Mouse (Mus musculus): Measurements from ENCODE around the gene Rnd2. TPM values are rescaled to one million over a fixed set of nuclear protein-coding genes. Genes with fewer than 3 reads are reported as not detected.
"Not testable (repeated sequence)": the region's sequence is repeated elsewhere in the genome, so short reads cannot be mapped to it uniquely, and the experiment has no call there.

The Rnd2 gene
- polyA plus RNA-seq, 1 experiment, result 19.2 TPM

- Histone ChIP-seq H3K79me3 (ENCODE audit: low read depth) (peaks cover 6% of the 10 kb centered on the region), H3ac (ENCODE audit: control insufficient read depth, insufficient read length, low read depth) (peak overlapping the region; percentile 56), H3K4me3 (ENCODE audit: insufficient read depth, poor library complexity, severe bottlenecking) (peak overlapping the region; percentile 36), H3K79me2 (ENCODE audit: control insufficient read depth, insufficient read depth) (peaks cover 21% of the 10 kb centered on the region), H3K27me3 (ENCODE audit: control insufficient read depth, insufficient read depth, insufficient read length) (no peaks in the 10 kb centered on the region), H3K36me3 (ENCODE audit: control insufficient read depth, insufficient read depth) (no peaks in the 10 kb centered on the region)
- TF ChIP-seq MYOG (IDR thresholded peaks at IDR 0.05; ENCODE audit: control insufficient read depth, extremely low read depth, insufficient read length), result no peak
- TF ChIP-seq FOSL1 (IDR thresholded peaks at IDR 0.05; ENCODE audit: insufficient read depth, low read length, poor library complexity, severe bottlenecking), result no peak
- TF ChIP-seq CEBPB (IDR thresholded peaks at IDR 0.05; ENCODE audit: low read depth), result no peak
- TF ChIP-seq MAX (IDR thresholded peaks at IDR 0.05), result no peak
- TF ChIP-seq MYOD1 (IDR thresholded peaks at IDR 0.05; ENCODE audit: control insufficient read depth, insufficient read length, low read depth), result no peak
- TF ChIP-seq USF1 (IDR thresholded peaks at IDR 0.05; ENCODE audit: low read depth), result no peak
- no peak for TF ChIP-seq CTCF (IDR thresholded peaks at IDR 0.05; ENCODE audit: control insufficient read depth, insufficient read depth, insufficient read length)
Observed at GRCm38 (mm10) chr11:101468263-101468688, 3.5 kb downstream of the Rnd2 start.

GRCm38 (mm10) chr11:101468731-101469130, 3.9 kb downstream of the Rnd2 start:
- Histone ChIP-seq H3K4me3 (ENCODE audit: insufficient read depth, poor library complexity, severe bottlenecking) (no peak overlapping the region), H3K79me2 (ENCODE audit: control insufficient read depth, insufficient read depth) (peaks cover 16% of the 10 kb centered on the region), H3K79me3 (ENCODE audit: low read depth) (peaks cover 6% of the 10 kb centered on the region), H3K27me3 (ENCODE audit: control insufficient read depth, insufficient read depth, insufficient read length) (no peaks in the 10 kb centered on the region), H3K36me3 (ENCODE audit: control insufficient read depth, insufficient read depth) (no peaks in the 10 kb centered on the region), H3ac (ENCODE audit: control insufficient read depth, insufficient read length, low read depth) (no peak overlapping the region)
- no peak for TF ChIP-seq USF1 (IDR thresholded peaks at IDR 0.05; ENCODE audit: low read depth)
- TF ChIP-seq CTCF (IDR thresholded peaks at IDR 0.05; ENCODE audit: control insufficient read depth, insufficient read depth, insufficient read length), result no peak
- no peak for TF ChIP-seq CEBPB (IDR thresholded peaks at IDR 0.05; ENCODE audit: low read depth)
- TF ChIP-seq FOSL1 (IDR thresholded peaks at IDR 0.05; ENCODE audit: insufficient read depth, low read length, poor library complexity, severe bottlenecking), result no peak
- no peak for TF ChIP-seq MYOD1 (IDR thresholded peaks at IDR 0.05; ENCODE audit: control insufficient read depth, insufficient read length, low read depth)
- no peak for TF ChIP-seq MYOG (IDR thresholded peaks at IDR 0.05; ENCODE audit: control insufficient read depth, extremely low read depth, insufficient read length)
- TF ChIP-seq MAX (IDR thresholded peaks at IDR 0.05), result no peak

- Histone ChIP-seq H3K36me3 (ENCODE audit: control insufficient read depth, insufficient read depth) (no peaks in the 10 kb centered on the region), H3K4me3 (ENCODE audit: insufficient read depth, poor library complexity, severe bottlenecking) (no peak overlapping the region), H3ac (ENCODE audit: control insufficient read depth, insufficient read length, low read depth) (no peak overlapping the region), H3K79me2 (ENCODE audit: control insufficient read depth, insufficient read depth) (peaks cover 12% of the 10 kb centered on the region), H3K79me3 (ENCODE audit: low read depth) (peaks cover 4% of the 10 kb centered on the region), H3K27me3 (ENCODE audit: control insufficient read depth, insufficient read depth, insufficient read length) (no peaks in the 10 kb centered on the region)
- no peak for TF ChIP-seq CTCF (IDR thresholded peaks at IDR 0.05; ENCODE audit: control insufficient read depth, insufficient read depth, insufficient read length)
- no peak for TF ChIP-seq MYOD1 (IDR thresholded peaks at IDR 0.05; ENCODE audit: control insufficient read depth, insufficient read length, low read depth)
- no peak for TF ChIP-seq MAX (IDR thresholded peaks at IDR 0.05)
- TF ChIP-seq CEBPB (IDR thresholded peaks at IDR 0.05; ENCODE audit: low read depth), result no peak
Observed at GRCm38 (mm10) chr11:101469155-101469554, 4.4 kb downstream of the Rnd2 start.

GRCm38 (mm10) chr11:101470206-101470605, 5.4 kb downstream of the Rnd2 start:
- Histone ChIP-seq H3ac (ENCODE audit: control insufficient read depth, insufficient read length, low read depth) (no peak overlapping the region), H3K79me3 (ENCODE audit: low read depth) (no peaks in the 10 kb centered on the region)

GRCm38 (mm10) chr11:101471926-101472325, 7.1 kb downstream of the Rnd2 start:
- Histone ChIP-seq H3K27me3 (ENCODE audit: control insufficient read depth, insufficient read depth, insufficient read length) (no peaks in the 10 kb centered on the region), H3K79me3 (ENCODE audit: low read depth) (no peaks in the 10 kb centered on the region), H3K4me3 (ENCODE audit: insufficient read depth, poor library complexity, severe bottlenecking) (no peak overlapping the region), H3ac (ENCODE audit: control insufficient read depth, insufficient read length, low read depth) (no peak overlapping the region), H3K36me3 (ENCODE audit: control insufficient read depth, insufficient read depth) (no peaks in the 10 kb centered on the region), H3K79me2 (ENCODE audit: control insufficient read depth, insufficient read depth) (no peaks in the 10 kb centered on the region)
- TF ChIP-seq FOSL1 (IDR thresholded peaks at IDR 0.05; ENCODE audit: insufficient read depth, low read length, poor library complexity, severe bottlenecking) (no peak), CTCF (IDR thresholded peaks at IDR 0.05; ENCODE audit: control insufficient read depth, insufficient read depth, insufficient read length) (no peak), MYOD1 (IDR thresholded peaks at IDR 0.05; ENCODE audit: control insufficient read depth, insufficient read length, low read depth) (no peak), CEBPB (IDR thresholded peaks at IDR 0.05; ENCODE audit: low read depth) (no peak), USF1 (IDR thresholded peaks at IDR 0.05; ENCODE audit: low read depth) (no peak), MYOG (IDR thresholded peaks at IDR 0.05; ENCODE audit: control insufficient read depth, extremely low read depth, insufficient read length) (no peak), MAX (IDR thresholded peaks at IDR 0.05) (no peak)

More at GRCm38 (mm10) chr11:101470206-101470605, 5.4 kb downstream of the Rnd2 start:
- TF ChIP-seq CEBPB (IDR thresholded peaks at IDR 0.05; ENCODE audit: low read depth) (no peak), USF1 (IDR thresholded peaks at IDR 0.05; ENCODE audit: low read depth) (no peak), MAX (IDR thresholded peaks at IDR 0.05) (no peak), MYOD1 (IDR thresholded peaks at IDR 0.05; ENCODE audit: control insufficient read depth, insufficient read length, low read depth) (no peak), MYOG (IDR thresholded peaks at IDR 0.05; ENCODE audit: control insufficient read depth, extremely low read depth, insufficient read length) (no peak), FOSL1 (IDR thresholded peaks at IDR 0.05; ENCODE audit: insufficient read depth, low read length, poor library complexity, severe bottlenecking) (no peak), CTCF (IDR thresholded peaks at IDR 0.05; ENCODE audit: control insufficient read depth, insufficient read depth, insufficient read length) (no peak)
- Histone ChIP-seq H3K27me3 (ENCODE audit: control insufficient read depth, insufficient read depth, insufficient read length) (no peaks in the 10 kb centered on the region), H3K79me2 (ENCODE audit: control insufficient read depth, insufficient read depth) (peaks cover 1% of the 10 kb centered on the region), H3K4me3 (ENCODE audit: insufficient read depth, poor library complexity, severe bottlenecking) (no peak overlapping the region), H3K36me3 (ENCODE audit: control insufficient read depth, insufficient read depth) (no peaks in the 10 kb centered on the region)

GRCm38 (mm10) chr11:101472336-101472735, 7.5 kb downstream of the Rnd2 start:
- no peaks in the 10 kb centered on the region for H3K27me3 ChIP-seq (ENCODE audit: control insufficient read depth, insufficient read depth, insufficient read length)
- H3K79me3 ChIP-seq (ENCODE audit: low read depth), result no peaks in the 10 kb centered on the region
- no peak overlapping the region for H3K4me3 ChIP-seq (ENCODE audit: insufficient read depth, poor library complexity, severe bottlenecking)
- TF ChIP-seq CTCF (IDR thresholded peaks at IDR 0.05; ENCODE audit: control insufficient read depth, insufficient read depth, insufficient read length), result no peak
- no peak for TF ChIP-seq FOSL1 (IDR thresholded peaks at IDR 0.05; ENCODE audit: insufficient read depth, low read length, poor library complexity, severe bottlenecking)
- no peak for TF ChIP-seq MYOD1 (IDR thresholded peaks at IDR 0.05; ENCODE audit: control insufficient read depth, insufficient read length, low read depth)
- no peak for TF ChIP-seq CEBPB (IDR thresholded peaks at IDR 0.05; ENCODE audit: low read depth)
- TF ChIP-seq MYOG (IDR thresholded peaks at IDR 0.05; ENCODE audit: control insufficient read depth, extremely low read depth, insufficient read length), result no peak
- TF ChIP-seq MAX (IDR thresholded peaks at IDR 0.05), result no peak
- no peak for TF ChIP-seq USF1 (IDR thresholded peaks at IDR 0.05; ENCODE audit: low read depth)
- H3K79me2 ChIP-seq (ENCODE audit: control insufficient read depth, insufficient read depth), result no peaks in the 10 kb centered on the region
- no peaks in the 10 kb centered on the region for H3K36me3 ChIP-seq (ENCODE audit: control insufficient read depth, insufficient read depth)
- no peak overlapping the region for H3ac ChIP-seq (ENCODE audit: control insufficient read depth, insufficient read length, low read depth)

GRCm38 (mm10) chr11:101473686-101474085, 8.9 kb downstream of the Rnd2 start:
- not testable (repeated sequence) for H3K27me3 ChIP-seq (ENCODE audit: control insufficient read depth, insufficient read depth, insufficient read length); H3K79me2 ChIP-seq (ENCODE audit: control insufficient read depth, insufficient read depth); H3ac ChIP-seq (ENCODE audit: control insufficient read depth, insufficient read length, low read depth)

More at GRCm38 (mm10) chr11:101473686-101474085, 8.9 kb downstream of the Rnd2 start:
- not testable (repeated sequence) for H3K79me3 ChIP-seq (ENCODE audit: low read depth); H3K36me3 ChIP-seq (ENCODE audit: control insufficient read depth, insufficient read depth); H3K4me3 ChIP-seq (ENCODE audit: insufficient read depth, poor library complexity, severe bottlenecking)
